Mouse (Mus musculus) heart, adult 2 months (tissue): ENCODE results near the gene Gtpbp10. TPM values are rescaled to one million over a fixed set of nuclear protein-coding genes. Genes with fewer than 3 reads are reported as not detected.

Source experiments
- DNase-seq, 2 experiments: peaks; one replicate each; pipeline ENCODE4 v3.0.0; 2021
- H3K27ac ChIP-seq: fragments of 200-600 bp; 2 replicates; pipeline ENCODE4 v1.8.1; 2022
- H3K27me3 ChIP-seq: fragments of 200-500 bp; 2 replicates; pipeline ENCODE4 v1.6.1; 2012; ENCODE audit warnings: mild to moderate bottlenecking, low read length, inconsistent platforms, mixed read lengths; ENCODE audit not compliant: control insufficient read depth, insufficient read depth
- H3K36me3 ChIP-seq: fragments of 200-500 bp; 2 replicates; pipeline ENCODE4 v1.6.1; 2012; ENCODE audit warnings: low read length, inconsistent platforms; ENCODE audit not compliant: control insufficient read depth, insufficient read depth
- H3K4me1 ChIP-seq: fragments of 200-500 bp; 2 replicates; pipeline ENCODE4 v1.6.1; 2011; ENCODE audit warnings: low read length; ENCODE audit not compliant: control insufficient read depth, insufficient read depth
- H3K4me3 ChIP-seq: fragments of 200-600 bp; 2 replicates; pipeline ENCODE4 v1.8.1; 2022
- H3K79me2 ChIP-seq: fragments of 200-500 bp; replicated peaks from 2 replicates; pipeline ENCODE4 v1.6.1; 2012; ENCODE audit warnings: mild to moderate bottlenecking, inconsistent platforms, low read length, moderate library complexity, mixed read lengths; ENCODE audit not compliant: control insufficient read depth, insufficient read depth
- H3K9ac ChIP-seq: fragments of 200-500 bp; 2 replicates; pipeline ENCODE4 v1.6.1; 2012; ENCODE audit warnings: low read depth, mild to moderate bottlenecking, control low read depth, inconsistent platforms, low read length, mixed read lengths
- CTCF ChIP-seq: fragments of 200-600 bp; IDR thresholded peaks from 2 replicates; pipeline ENCODE4 v1.8.1; 2022; ENCODE audit warnings: antibody characterized with exemption, mild to moderate bottlenecking, moderate library complexity
- EP300 ChIP-seq: fragments of 200-500 bp; IDR thresholded peaks from 2 replicates; pipeline ENCODE4 v1.6.1; 2011; ENCODE audit warnings: low read depth, low read length, control low read depth; ENCODE audit not compliant: insufficient read depth
- POLR2A ChIP-seq: fragments of 200-500 bp; IDR thresholded peaks from 2 replicates; pipeline ENCODE4 v1.6.1; 2011; ENCODE audit warnings: mild to moderate bottlenecking, low read depth, low read length, control low read depth; ENCODE audit not compliant: insufficient read depth
- WGBS: fragments of 180-500 bp; shearing (Covaris S2); methylation state at CpG from one replicate; pipeline ENCODE4 v1.1.7; 2018; 5-methylcytosine and 5-hydroxymethylcytosine counted together
- intact Hi-C: fragments of 180-260 bp; cut with DNase I; formaldehyde crosslinking; loops from one replicate; pipeline ENCODE4 v1.15.1; 2025
- polyA plus RNA-seq: library from polyadenylated mRNA; depleted of rRNA; stranded (reverse); fragments of >200 nt; gene quantifications from 2 replicates; pipeline ENCODE4 v1.2.3, GENCODE M21; 2012
- total RNA-seq, 2 experiments: library from RNA; stranded (reverse); gene quantifications; 2 replicates each; pipeline ENCODE4 v1.2.3; 2021

The Gtpbp10 gene
- total and polyA plus RNA-seq, 3 experiments, result 4.3 to 11.4 (median 9.6) TPM

GRCm38 (mm10) chr5:5508231-5508630 is 51.1 kb downstream of the Gtpbp10 start:
- Histone ChIP-seq H3K27me3 (no peaks in the 10 kb centered on the region), H3K4me1 (no peaks in the 10 kb centered on the region; the same call in 1 of the 2 replicates), H3K27ac (no peak overlapping the region), H3K36me3 (peaks cover 17% of the 10 kb centered on the region), H3K9ac (no peak overlapping the region), H3K4me3 (no peak overlapping the region), H3K79me2 (no peaks in the 10 kb centered on the region; the same call in 1 of the 2 replicates)
- 91% methylated on average over 10 of the region's 10 CpGs for WGBS
- no peak for DNase-seq
- TF ChIP-seq EP300 (no peak), CTCF (no peak), POLR2A (no peak)
- intact Hi-C loops, result no loop called here

GRCm38 (mm10) chr5:5507701-5508225 is 51.6 kb downstream of the Gtpbp10 start:
- H3K4me3 ChIP-seq, result no peak overlapping the region
- H3K27ac ChIP-seq, result no peak overlapping the region
- DNase-seq, result peak; percentile 37 to 69
- WGBS, result 59% methylated on average over 20 of the region's 20 CpGs
- H3K4me1 ChIP-seq, result no peaks in the 10 kb centered on the region; the same call in 1 of the 2 replicates
- H3K9ac ChIP-seq, result no peak overlapping the region
- H3K36me3 ChIP-seq, result peaks cover 17% of the 10 kb centered on the region
- intact Hi-C loops, result no loop called here
- no peaks in the 10 kb centered on the region for H3K27me3 ChIP-seq
- TF ChIP-seq POLR2A (no peak), CTCF (peak; percentile 75), EP300 (no peak)
- no peaks in the 10 kb centered on the region; the same call in 1 of the 2 replicates for H3K79me2 ChIP-seq

GRCm38 (mm10) chr5:5504456-5504855 is 54.9 kb downstream of the Gtpbp10 start:
- no peak for DNase-seq
- Histone ChIP-seq H3K9ac (no peak overlapping the region), H3K79me2 (no peaks in the 10 kb centered on the region; the same call in 1 of the 2 replicates), H3K27ac (no peak overlapping the region), H3K27me3 (no peaks in the 10 kb centered on the region), H3K36me3 (peaks cover 8% of the 10 kb centered on the region), H3K4me3 (no peak overlapping the region), H3K4me1 (no peaks in the 10 kb centered on the region; the same call in 1 of the 2 replicates)
- intact Hi-C loops, result no loop called here
- TF ChIP-seq CTCF (no peak), EP300 (no peak), POLR2A (no peak)
- 93% methylated on average over 13 of the region's 13 CpGs for WGBS

- H3K4me3 ChIP-seq, result no peak overlapping the region
- no peak overlapping the region for H3K27ac ChIP-seq
- no peaks in the 10 kb centered on the region for H3K79me2 ChIP-seq
- intact Hi-C loops, result no loop called here
- H3K36me3 ChIP-seq, result peaks cover 8% of the 10 kb centered on the region
- H3K9ac ChIP-seq, result no peak overlapping the region
- no peaks in the 10 kb centered on the region; the same call in 1 of the 2 replicates for H3K4me1 ChIP-seq
- H3K27me3 ChIP-seq, result no peaks in the 10 kb centered on the region
- TF ChIP-seq POLR2A (no peak), CTCF (no peak), EP300 (no peak)
- 50% methylated on average over 4 of the region's 4 CpGs for WGBS
- no peak for DNase-seq
Observed at GRCm38 (mm10) chr5:5503381-5503780, 56.0 kb downstream of the Gtpbp10 start.

GRCm38 (mm10) chr5:5501583-5501982 is 57.8 kb downstream of the Gtpbp10 start:
- DNase-seq, result no peak
- 44% methylated on average over 2 of the region's 2 CpGs for WGBS
- H3K36me3 ChIP-seq, result peaks cover 3% of the 10 kb centered on the region
- no peaks in the 10 kb centered on the region; the same call in 1 of the 2 replicates for H3K4me1 ChIP-seq
- no peak overlapping the region for H3K4me3 ChIP-seq
- TF ChIP-seq CTCF, result no peak
- no peak for TF ChIP-seq POLR2A
- H3K9ac ChIP-seq, result no peak overlapping the region
- intact Hi-C loops, result no loop called here
- H3K79me2 ChIP-seq, result no peaks in the 10 kb centered on the region
- H3K27ac ChIP-seq, result no peak overlapping the region
- no peaks in the 10 kb centered on the region for H3K27me3 ChIP-seq

- Histone ChIP-seq H3K27ac (no peak overlapping the region), H3K36me3 (no peaks in the 10 kb centered on the region), H3K4me1 (no peaks in the 10 kb centered on the region), H3K9ac (no peak overlapping the region), H3K27me3 (no peaks in the 10 kb centered on the region), H3K79me2 (no peaks in the 10 kb centered on the region), H3K4me3 (no peak overlapping the region)
- no peak for DNase-seq
- 43% methylated on average over 3 of the region's 3 CpGs for WGBS
- TF ChIP-seq POLR2A (no peak), EP300 (no peak), CTCF (no peak)
- intact Hi-C loops, result no loop called here
Observed at GRCm38 (mm10) chr5:5496393-5496792, 62.9 kb downstream of the Gtpbp10 start.
